ENCODE assay signal across 24 mouse cellular contexts in genomic region chr4:125044454-125044853, GRCm38 (mm10). TPM values are rescaled to one million over a fixed set of nuclear protein-coding genes. Genes with fewer than 3 reads are reported as not detected.
"Had no signal": no experiment of that assay in that cellular context is flagged by ENCODE, and none has a peak within 500 bp of the region (broad histone marks: within the 10 kb centered on the region; RNA-seq: fewer than 3 reads in every experiment).

No protein-coding gene starts in this region.

- H3K4me1 ChIP-seq: midbrain, embryonic 10.5 days; midbrain, embryonic 12.5 days; neural tube, embryonic 13.5 days; neural tube, embryonic 15.5 days; stomach, embryonic 15.5 days had no signal

- DNase-seq: lung, adult 18-20 months; lung, embryonic 14.5 days; lung, postnatal 10 days; lung, postnatal 4 days; midbrain, embryonic 14.5 days; retina, postnatal 1 day; right cerebral cortex, adult 18-20 months; right cerebral cortex, postnatal 25 days; right cerebral cortex, postnatal 4 days; spleen, adult 18-20 months; thymus, adult 2 months; thymus, postnatal 25 days; thymus, postnatal 4 days had no signal

- H3K4me3 ChIP-seq: midbrain, embryonic 10.5 days; midbrain, embryonic 12.5 days; myocyte; neural tube, embryonic 13.5 days; neural tube, embryonic 15.5 days; stomach, embryonic 15.5 days had no signal

- H3K9me3 ChIP-seq: midbrain, embryonic 10.5 days; midbrain, embryonic 12.5 days; neural tube, embryonic 13.5 days; neural tube, embryonic 15.5 days; stomach, embryonic 15.5 days had no signal

- H3K27ac ChIP-seq: midbrain, embryonic 10.5 days; midbrain, embryonic 12.5 days; neural tube, embryonic 13.5 days; neural tube, embryonic 15.5 days; stomach, embryonic 15.5 days; stomach, postnatal 0 days had no signal

- H3K27me3 ChIP-seq: midbrain, embryonic 12.5 days; neural tube, embryonic 13.5 days; neural tube, embryonic 15.5 days; stomach, embryonic 15.5 days had no signal

RNA-seq across cellular contexts. Expression of gene Dnali1, which starts 21.0 kb away (rescaled TPM):
- total RNA-seq: megakaryocyte, adult 5-6 weeks; megakaryocyte-erythroid progenitor cell, adult 5-6 weeks had no signal
- polyA plus RNA-seq: neural tube, embryonic 11.5 days; small intestine, adult 2 months had no signal

RNA-seq across cellular contexts. Expression of gene Rspo1, which starts 58.2 kb away (rescaled TPM):
- total RNA-seq: megakaryocyte-erythroid progenitor cell, adult 5-6 weeks had no signal
